Mouse (Mus musculus) spleen, embryonic (tissue): ENCODE data around the gene Pdk1.

Experiments used
- CTCF ChIA-PET: fragments of 350-600 bp; sonication (Branson Sonifier 250); formaldehyde crosslinking; loops from one replicate; lab custom pipeline; 2022; lab: Charles Lee

The Pdk1 gene

DNA sequence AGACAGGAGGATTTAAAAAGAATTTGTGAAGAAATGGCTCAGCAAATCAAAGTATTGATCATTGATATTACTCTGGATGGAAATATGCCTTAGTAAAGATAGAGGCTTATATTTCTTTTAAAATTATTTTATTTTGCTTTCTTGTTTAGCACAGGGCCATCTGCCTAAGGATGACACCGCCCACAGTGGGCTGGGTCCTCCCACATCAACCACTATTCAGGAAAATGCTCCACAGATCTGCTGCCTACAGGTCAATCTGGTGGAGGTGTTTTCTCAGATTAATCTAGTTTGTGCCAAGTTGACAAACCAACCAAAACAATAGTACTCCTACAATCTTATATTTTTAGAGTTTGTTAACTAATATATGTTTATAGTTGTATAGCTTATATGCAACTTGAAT, 63.7 kb downstream of the Pdk1 start:
- CTCF ChIA-PET = no interaction called here

DNA sequence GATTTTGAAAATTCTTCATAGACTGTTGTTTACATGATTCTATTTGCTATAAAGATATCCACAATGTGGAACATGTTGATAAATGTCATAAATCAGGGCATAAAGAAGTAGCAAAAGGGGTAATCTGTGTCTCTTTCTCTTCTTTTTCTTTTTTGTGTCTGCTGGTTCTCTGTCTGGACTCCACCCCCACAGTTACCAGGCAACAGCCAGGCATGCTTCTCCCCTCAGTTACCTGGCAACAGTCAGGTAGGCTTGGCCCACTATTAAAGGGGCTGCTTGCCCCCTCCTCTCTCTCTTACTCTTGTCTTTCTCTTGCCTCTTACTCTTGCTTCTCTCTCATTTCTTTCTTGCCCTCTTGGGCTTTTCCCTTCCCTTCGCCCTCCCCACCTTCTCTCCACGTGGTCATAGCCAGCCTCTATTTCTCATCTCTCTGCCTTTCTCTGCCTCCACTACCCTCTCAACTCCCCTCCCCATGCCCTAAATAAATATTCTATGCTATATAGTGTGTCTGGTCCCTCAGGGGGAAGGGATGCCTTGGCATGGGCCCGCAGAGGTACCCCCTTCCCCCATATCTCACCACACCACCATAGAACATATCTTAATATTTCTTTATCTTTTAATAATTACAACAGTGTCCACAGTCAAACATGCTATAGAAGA, 64.8 kb downstream of the Pdk1 start:
- CTCF ChIA-PET = no interaction called here

GRCm38 (mm10) chr2:71938716-71939393, 65.8 kb downstream of the Pdk1 start:
- CTCF ChIA-PET = no interaction called here

GRCm38 (mm10) chr2:71941005-71941720, 68.1 kb downstream of the Pdk1 start:
- CTCF ChIA-PET = no interaction called here

GRCm38 (mm10) chr2:71941721-71942087, 68.7 kb downstream of the Pdk1 start:
- CTCF ChIA-PET = no interaction called here

- CTCF ChIA-PET = no interaction called here
These were observed 78.2 kb downstream of the Pdk1 start for GRCm38 (mm10) chr2:71951212-71951611.
